Comparison of ENCODE assay signal across 23 mouse cellular contexts in the genomic region with DNA sequence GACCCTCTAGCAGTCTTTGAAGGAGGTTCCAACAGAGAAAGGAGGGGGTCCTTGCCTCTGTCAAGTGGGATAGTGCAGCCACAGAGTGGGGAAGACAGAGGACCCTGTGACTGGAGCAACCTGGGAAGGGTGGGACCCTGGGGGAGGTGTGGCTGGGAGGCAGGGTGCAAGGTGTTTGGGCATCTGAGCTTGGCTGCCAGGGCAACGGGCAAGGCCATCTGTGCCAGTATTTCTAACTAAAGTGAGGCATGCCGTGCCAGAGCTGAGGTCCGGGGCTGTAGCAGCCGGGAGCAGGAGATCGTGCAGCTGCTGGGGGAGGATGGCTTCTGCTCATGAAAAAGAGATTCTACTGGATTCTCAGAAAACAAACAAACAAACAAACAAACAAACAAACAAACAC.
"Had no signal": no experiment of that assay in that cellular context is flagged by ENCODE, and none has a peak within 500 bp of the region (broad histone marks: within the 10 kb centered on the region; RNA-seq: fewer than 3 reads in every experiment).

No protein-coding gene starts in this region.

- H3K4me1 ChIP-seq: heart, embryonic 12.5 days; kidney, embryonic 15.5 days; liver, embryonic 12.5 days had no signal

- H3K36me3 ChIP-seq: heart, embryonic 12.5 days; kidney, embryonic 15.5 days; limb, embryonic 13.5 days; limb, embryonic 15.5 days; liver, embryonic 12.5 days had no signal

- H3K9me3 ChIP-seq: heart, embryonic 12.5 days; kidney, embryonic 15.5 days; limb, embryonic 13.5 days; limb, embryonic 15.5 days; liver, embryonic 12.5 days had no signal

- H3K27ac ChIP-seq: heart, adult 2 months; hindbrain, embryonic 14.5 days; kidney, embryonic 15.5 days; kidney, postnatal 0 days; left cerebral cortex, adult 2 months; limb, embryonic 13.5 days; limb, embryonic 15.5 days; liver, embryonic 12.5 days; liver, embryonic 14.5 days had no signal

- DNase-seq: gastrocnemius, postnatal 14 days; gastrocnemius, postnatal 36 days; heart, adult 2 months; heart, postnatal 14 days; heart, postnatal 36 days; kidney, adult 11 months; kidney, adult 2 months; kidney, adult 9 months; kidney, postnatal 14 days; kidney, postnatal 36 days; layer of hippocampus, adult 9-11 months; layer of hippocampus, postnatal 36 days had no signal

- H3K4me3 ChIP-seq: heart, adult 2 months; heart, embryonic 12.5 days; kidney, embryonic 15.5 days; left cerebral cortex, adult 2 months; limb, embryonic 13.5 days; limb, embryonic 15.5 days; liver, embryonic 12.5 days had no signal

- H3K27me3 ChIP-seq: heart, embryonic 12.5 days; kidney, embryonic 15.5 days; liver, embryonic 12.5 days had no signal

- H3K4me2 ChIP-seq: heart, embryonic 12.5 days; hindbrain, embryonic 14.5 days; kidney, embryonic 15.5 days; limb, embryonic 13.5 days; limb, embryonic 15.5 days; liver, embryonic 12.5 days had no signal

- ATAC-seq: hindbrain, embryonic 16.5 days; intestine, embryonic 16.5 days; liver, embryonic 12.5 days had no signal

- H3K9ac ChIP-seq: heart, embryonic 12.5 days; hindbrain, embryonic 14.5 days; kidney, embryonic 15.5 days; limb, embryonic 13.5 days; limb, embryonic 15.5 days; liver, embryonic 12.5 days; liver, embryonic 14.5 days had no signal
